In genomic region chr11:5035421-5035820, GRCm38 (mm10) we compare ENCODE assay signal across 18 mouse cellular contexts. TPM values are rescaled to one million over a fixed set of nuclear protein-coding genes. Genes with fewer than 3 reads are reported as not detected.
A peak's percentile ranks its signal among the peaks of the same experiment; 100 is the strongest.
DNase-seq lines count a peak whose midpoint lies in the region; ATAC-seq and TF ChIP-seq lines count a peak whose summit lies in the region.
"Had no signal": no experiment of that assay in that cellular context is flagged by ENCODE, and none has a peak within 500 bp of the region (broad histone marks: within the 10 kb centered on the region; RNA-seq: fewer than 3 reads in every experiment).

No protein-coding gene starts in this region.

- peak; percentile 35 for ATAC-seq in hindbrain, postnatal 0 days
- no peak for ATAC-seq in hindbrain, embryonic 14.5 days (ENCODE audit: low FRiP score)
- no peak for ATAC-seq in intestine, embryonic 16.5 days
- ATAC-seq: intestine, embryonic 15.5 days; liver, postnatal 0 days had no signal

- no peak overlapping the region for H3K27ac ChIP-seq in hindbrain, postnatal 0 days
- H3K27ac ChIP-seq in hindbrain, embryonic 14.5 days, result no peak overlapping the region
- no peak overlapping the region for H3K27ac ChIP-seq in intestine, embryonic 16.5 days (ENCODE audit: low read length)
- H3K27ac ChIP-seq: gastrocnemius, adult 2 months; intestine, embryonic 15.5 days; macrophage had no signal

- DNase-seq in hindbrain, postnatal 0 days (ENCODE audit: low spot score), result peak; percentile 67
- DNase-seq in hindbrain, embryonic 14.5 days (ENCODE audit: low spot score), result no peak
- DNase-seq in layer of hippocampus, adult 9-10 months (ENCODE audit: low spot score), result peak; percentile 65
- peak; percentile 74 to 96 for DNase-seq in left cerebral cortex, postnatal 25 days (ENCODE audit: low spot score in 2 of 2)
- peak; percentile 89 for DNase-seq in telencephalon, adult 2 months (ENCODE audit: low read depth, low spot score)
- DNase-seq in kidney, postnatal 4 days, result no peak
- DNase-seq in yolk sac, embryonic 10.5 days (ENCODE audit: low spot score), result no peak
- DNase-seq: adrenal gland, postnatal 25 days; embryo, embryonic 11 days; gastrocnemius, adult 2 months; heart, postnatal 36 days; kidney, postnatal 25 days; liver, postnatal 0 days had no signal

- no peak overlapping the region for H3K4me3 ChIP-seq in hindbrain, postnatal 0 days (ENCODE audit: low read length)
- H3K4me3 ChIP-seq in hindbrain, embryonic 14.5 days (replicated peaks; ENCODE audit: low read length), result no peak overlapping the region
- no peak overlapping the region for H3K4me3 ChIP-seq in intestine, embryonic 16.5 days (ENCODE audit: low read length)
- H3K4me3 ChIP-seq: gastrocnemius, adult 2 months; intestine, embryonic 15.5 days had no signal

- no peaks in the 10 kb centered on the region for H3K27me3 ChIP-seq in hindbrain, postnatal 0 days (ENCODE audit: insufficient read depth, low read length)
- H3K27me3 ChIP-seq in hindbrain, embryonic 14.5 days (ENCODE audit: control insufficient read depth, insufficient read depth, low read length), result no peaks in the 10 kb centered on the region
- no peaks in the 10 kb centered on the region for H3K27me3 ChIP-seq in intestine, embryonic 16.5 days (replicated peaks; ENCODE audit: control insufficient read depth, insufficient read depth, low read length)
- H3K27me3 ChIP-seq: intestine, embryonic 15.5 days had no signal

- no peaks in the 10 kb centered on the region for H3K9me3 ChIP-seq in hindbrain, postnatal 0 days (ENCODE audit: low read length)
- H3K9me3 ChIP-seq in hindbrain, embryonic 14.5 days (ENCODE audit: control insufficient read depth, low read length), result no peaks in the 10 kb centered on the region
- H3K9me3 ChIP-seq in intestine, embryonic 16.5 days (ENCODE audit: control insufficient read depth, low read length), result no peaks in the 10 kb centered on the region
- H3K9me3 ChIP-seq: G1E; intestine, embryonic 15.5 days had no signal

- 65% methylated on average over 4 of the region's 4 CpGs for WGBS in hindbrain, postnatal 0 days
- WGBS in hindbrain, embryonic 14.5 days, result 86% methylated on average over 4 of the region's 4 CpGs
- 87% methylated on average over 4 of the region's 4 CpGs for WGBS in intestine, embryonic 16.5 days

- intact Hi-C loops in left cerebral cortex, postnatal 25 days (cut with DNase I), result no loop called here

- H3K9ac ChIP-seq in hindbrain, postnatal 0 days (replicated peaks; ENCODE audit: low read length), result no peak overlapping the region
- no peak overlapping the region for H3K9ac ChIP-seq in hindbrain, embryonic 14.5 days
- H3K9ac ChIP-seq in intestine, embryonic 16.5 days (ENCODE audit: low read depth, low read length), result no peak overlapping the region
- H3K9ac ChIP-seq: intestine, embryonic 15.5 days; liver, postnatal 0 days had no signal

- H3K36me3 ChIP-seq in hindbrain, postnatal 0 days (ENCODE audit: insufficient read depth, low read length), result peaks cover 71% of the 10 kb centered on the region
- peaks cover 100% of the 10 kb centered on the region for H3K36me3 ChIP-seq in hindbrain, embryonic 14.5 days (replicated peaks; ENCODE audit: control insufficient read depth, insufficient read depth)
- peaks cover 27% of the 10 kb centered on the region for H3K36me3 ChIP-seq in intestine, embryonic 16.5 days (ENCODE audit: control insufficient read depth, insufficient read depth, low read length)

- no peak overlapping the region for H3K4me2 ChIP-seq in hindbrain, postnatal 0 days (ENCODE audit: low read depth, low read length)
- H3K4me2 ChIP-seq in hindbrain, embryonic 14.5 days (replicated peaks), result no peak overlapping the region
- H3K4me2 ChIP-seq in intestine, embryonic 16.5 days (ENCODE audit: low read depth, low read length), result no peak overlapping the region
- H3K4me2 ChIP-seq: intestine, embryonic 15.5 days had no signal

- no peaks in the 10 kb centered on the region for H3K4me1 ChIP-seq in hindbrain, postnatal 0 days (ENCODE audit: insufficient read depth, low read length)
- no peaks in the 10 kb centered on the region for H3K4me1 ChIP-seq in hindbrain, embryonic 14.5 days (replicated peaks; ENCODE audit: control insufficient read depth, insufficient read depth, low read length)
- H3K4me1 ChIP-seq in intestine, embryonic 16.5 days (ENCODE audit: control insufficient read depth, insufficient read depth, low read length), result no peaks in the 10 kb centered on the region
- H3K4me1 ChIP-seq: intestine, embryonic 15.5 days had no signal

- no peak for TF ChIP-seq CTCF in hindbrain, postnatal 0 days (IDR thresholded peaks at IDR 0.05; ENCODE audit: low read depth)

RNA-seq across cellular contexts. Expression of gene Rasl10a, which starts 22.5 kb away (rescaled TPM):
- 4.7 and 4.8 TPM in 2 replicates for total RNA-seq in hindbrain, postnatal 0 days (2014; rRNA removed)
- 4.5 and 4.7 TPM in 2 replicates for polyA plus RNA-seq in hindbrain, postnatal 0 days (2015; fragmentation: Nextera tagmentation; extraction: Ambion mirVana)
- 1.0 and 1.8 TPM in 2 replicates for polyA plus RNA-seq in hindbrain, embryonic 14.5 days (2014; fragmentation: Nextera tagmentation; extraction: Ambion mirVana)
- 10 to 100 TPM; 68.0 to 80.4 TPM for total RNA-seq in left cerebral cortex, postnatal 25 days (2021)
- 0.69 and 0.71 TPM in 2 replicates for polyA plus RNA-seq in intestine, embryonic 16.5 days (2015; fragmentation: Nextera tagmentation; extraction: Ambion mirVana)
- total RNA-seq: gastrocnemius, adult 2 months; monocyte, adult 5-6 weeks had no signal
- polyA plus RNA-seq: macrophage had no signal

RNA-seq across cellular contexts. Expression of gene Gas2l1, which starts 29.7 kb away (rescaled TPM):
- 38.1 and 40.2 TPM in 2 replicates for total RNA-seq in hindbrain, postnatal 0 days (2014; rRNA removed)
- polyA plus RNA-seq in hindbrain, postnatal 0 days (2015; fragmentation: Nextera tagmentation; extraction: Ambion mirVana), result 16.3 and 17.3 TPM in 2 replicates
- polyA plus RNA-seq in hindbrain, embryonic 14.5 days (2014; fragmentation: Nextera tagmentation; extraction: Ambion mirVana), result 24.9 and 28.9 TPM in 2 replicates
- total RNA-seq in left cerebral cortex, postnatal 25 days (2021), result 10 to 100 TPM; 82.5 to 95.0 TPM
- 17.5 and 21.0 TPM in 2 replicates for polyA plus RNA-seq in intestine, embryonic 16.5 days (2015; fragmentation: Nextera tagmentation; extraction: Ambion mirVana)

RNA-seq across cellular contexts. Expression of gene Ap1b1, which starts 48.8 kb away (rescaled TPM):
- 141 and 150 TPM in 2 replicates for total RNA-seq in hindbrain, postnatal 0 days (2014; rRNA removed)
- 85.3 and 89.1 TPM in 2 replicates for polyA plus RNA-seq in hindbrain, postnatal 0 days (2015; fragmentation: Nextera tagmentation; extraction: Ambion mirVana)
- 91.7 and 99.9 TPM in 2 replicates for polyA plus RNA-seq in hindbrain, embryonic 14.5 days (2014; fragmentation: Nextera tagmentation; extraction: Ambion mirVana)
- total RNA-seq in left cerebral cortex, postnatal 25 days (2021), result 100 to 1,000 TPM; 149 to 152 TPM
- polyA plus RNA-seq in intestine, embryonic 16.5 days (2015; fragmentation: Nextera tagmentation; extraction: Ambion mirVana), result 81.2 and 85.4 TPM in 2 replicates

Comparison
In these comparisons a context has a peak if more than half of its experiments do, and no peak if none do; other contexts are left out.
1. DNase-seq: peak in hindbrain, postnatal 0 days (single experiment), layer of hippocampus, adult 9-10 months (single experiment), left cerebral cortex, postnatal 25 days (2 of 2) and telencephalon, adult 2 months (single experiment); none in hindbrain, embryonic 14.5 days (single experiment), kidney, postnatal 4 days (0 of 2) and yolk sac, embryonic 10.5 days (single experiment).